Mouse (Mus musculus) small intestine, adult 2 months (tissue): ENCODE measurements around the gene Tmem234. TPM values are rescaled to one million over a fixed set of nuclear protein-coding genes. Genes with fewer than 3 reads are reported as not detected.
A peak's percentile ranks its signal among the peaks of the same experiment; 100 is the strongest.

Experiments used
- H3K27ac ChIP-seq: fragments of 200-500 bp; 2 replicates; pipeline ENCODE4 v1.5.1; 2012; ENCODE audit warnings: low read depth, low read length, control low read depth, inconsistent platforms; ENCODE audit not compliant: insufficient read depth
- H3K27me3 ChIP-seq: fragments of 200-500 bp; 2 replicates; pipeline ENCODE4 v1.6.1; 2012; ENCODE audit warnings: mild to moderate bottlenecking, moderate library complexity, low read length, inconsistent platforms; ENCODE audit not compliant: control insufficient read depth, insufficient read depth
- H3K36me3 ChIP-seq: fragments of 200-500 bp; 2 replicates; pipeline ENCODE4 v1.6.1; 2012; ENCODE audit warnings: mild to moderate bottlenecking, low read length, control low read depth, inconsistent platforms; ENCODE audit not compliant: control insufficient read depth, insufficient read depth
- H3K4me1 ChIP-seq: fragments of 200-500 bp; 2 replicates; pipeline ENCODE4 v1.6.1; 2012; ENCODE audit warnings: low read length, inconsistent platforms, mixed read lengths; ENCODE audit not compliant: control insufficient read depth, insufficient read depth, insufficient read length
- H3K4me3 ChIP-seq: fragments of 200-500 bp; 2 replicates; pipeline ENCODE4 v1.5.1; 2012; ENCODE audit warnings: low read depth, mild to moderate bottlenecking, control low read depth, inconsistent platforms, low read length, moderate library complexity
- CTCF ChIP-seq: fragments of 200-500 bp; IDR thresholded peaks from 2 replicates; pipeline ENCODE4 v1.5.1; 2012; ENCODE audit warnings: low read depth, mild to moderate bottlenecking, control low read depth, inconsistent platforms, low read length, moderate library complexity, mixed read lengths; ENCODE audit not compliant: insufficient replicate concordance, insufficient read length; ENCODE audit errors: extremely low read depth
- POLR2A ChIP-seq: fragments of 200-500 bp; IDR thresholded peaks from 2 replicates; pipeline ENCODE4 v1.6.1; 2012; ENCODE audit warnings: low read depth, mild to moderate bottlenecking, control low read depth, inconsistent platforms, low read length, moderate library complexity
- WGBS: fragments of 180-500 bp; shearing (Covaris S2); methylation state at CpG from one replicate; pipeline ENCODE4 v1.1.7; 2018; 5-methylcytosine and 5-hydroxymethylcytosine counted together
- polyA plus RNA-seq: library from polyadenylated mRNA; depleted of rRNA; stranded (reverse); fragments of >200 nt; gene quantifications from 2 replicates; pipeline ENCODE4 v1.2.3, GENCODE M21; 2012

Tmem234 gene
- polyA plus RNA-seq, 1 experiment = 132 TPM

DNA sequence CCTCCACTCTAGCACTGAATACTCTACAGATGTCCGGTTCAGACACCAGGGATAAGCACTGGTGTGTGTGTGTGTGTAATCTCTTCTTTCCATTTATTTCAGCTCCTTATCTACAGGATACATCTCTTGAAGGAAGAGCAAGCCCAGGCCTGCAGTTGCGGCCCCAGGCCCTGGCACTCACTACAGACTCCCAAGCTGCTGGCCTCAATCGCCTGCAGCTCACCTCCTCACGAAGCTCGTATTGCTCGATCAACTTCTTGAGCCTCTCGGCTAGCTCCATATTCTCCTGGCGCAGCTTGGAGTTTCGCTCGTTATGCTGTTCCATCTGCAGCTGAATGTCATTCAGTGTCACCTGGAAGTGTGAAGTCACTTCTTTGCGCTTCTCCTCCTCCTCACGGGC, 31.4 kb downstream of the Tmem234 start:
- WGBS = 91% methylated on average over 12 of the region's 12 CpGs
- peaks cover 74% of the 10 kb centered on the region for H3K36me3 ChIP-seq
- no peak overlapping the region for H3K4me3 ChIP-seq
- no peaks in the 10 kb centered on the region for H3K27me3 ChIP-seq
- H3K4me1 ChIP-seq = no peaks in the 10 kb centered on the region
- TF ChIP-seq POLR2A = no peak
- TF ChIP-seq CTCF = no peak
- no peak overlapping the region for H3K27ac ChIP-seq

DNA sequence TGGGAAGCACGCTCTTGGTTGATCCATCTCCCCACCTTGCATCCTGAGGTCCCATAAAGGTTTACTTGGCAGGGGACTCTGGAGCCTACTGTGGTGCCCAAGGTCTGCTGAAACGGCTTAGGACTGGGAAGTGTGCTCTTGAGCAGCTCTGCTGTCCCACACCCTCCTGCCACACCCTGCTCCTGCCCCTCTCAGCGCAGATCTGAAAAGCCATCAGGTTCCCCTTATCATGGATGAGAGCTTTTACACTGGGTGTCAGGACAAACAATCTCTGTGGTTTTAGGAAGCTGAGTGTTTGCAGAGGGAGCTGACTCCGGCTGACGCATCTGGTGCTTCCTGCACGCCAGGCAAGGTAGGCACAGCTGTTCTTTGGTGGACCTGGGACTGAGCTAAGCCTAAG, 33.4 kb downstream of the Tmem234 start:
- Histone ChIP-seq H3K36me3 (peaks cover 70% of the 10 kb centered on the region), H3K4me3 (no peak overlapping the region), H3K27me3 (no peaks in the 10 kb centered on the region), H3K27ac (no peak overlapping the region), H3K4me1 (no peaks in the 10 kb centered on the region)
- no peak for TF ChIP-seq POLR2A
- TF ChIP-seq CTCF = no peak
- WGBS = 81% methylated on average over 6 of the region's 6 CpGs

DNA sequence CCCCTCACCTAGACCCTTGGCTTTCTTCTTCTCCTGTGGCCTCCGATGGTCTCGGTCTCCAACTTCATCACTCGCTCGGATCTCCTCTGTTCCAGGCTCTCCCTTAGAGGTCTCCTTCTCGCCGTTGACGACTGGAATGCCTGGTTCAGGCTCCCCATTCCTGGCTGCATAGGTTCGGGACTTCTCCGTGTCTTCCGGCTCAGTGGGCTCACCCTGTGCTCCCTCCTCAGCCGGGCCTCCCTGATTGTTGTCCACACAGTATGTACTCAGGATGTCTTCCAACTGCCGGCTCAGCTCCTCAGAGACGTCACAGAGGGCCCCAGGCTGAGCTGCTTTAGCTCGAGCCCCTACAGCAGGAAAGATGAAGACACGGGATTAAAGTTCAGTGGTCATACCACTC, 38.8 kb downstream of the Tmem234 start:
- H3K36me3 ChIP-seq = peaks cover 27% of the 10 kb centered on the region
- H3K4me3 ChIP-seq = no peak overlapping the region

GRCm38 (mm10) chr4:129640101-129640637, 39.7 kb downstream of the Tmem234 start:
- no peak for TF ChIP-seq CTCF
- no peak; the same call in 1 of the 2 replicates for TF ChIP-seq POLR2A
- H3K36me3 ChIP-seq = peaks cover 20% of the 10 kb centered on the region
- H3K4me3 ChIP-seq = peak overlapping the region; percentile 78
- under 1% methylated on average over 17 of the region's 17 CpGs for WGBS
- peaks cover 9% of the 10 kb centered on the region for H3K4me1 ChIP-seq
- peak overlapping the region; percentile 72 for H3K27ac ChIP-seq
- H3K27me3 ChIP-seq = no peaks in the 10 kb centered on the region

More for the DNA sequence above, 38.8 kb downstream of the Tmem234 start:
- Histone ChIP-seq H3K27me3 (no peaks in the 10 kb centered on the region), H3K4me1 (peaks cover 9% of the 10 kb centered on the region), H3K27ac (no peak overlapping the region)
- TF ChIP-seq POLR2A (no peak), CTCF (no peak)
- WGBS = 82% methylated on average over 15 of the region's 15 CpGs

GRCm38 (mm10) chr4:129640638-129641467, 40.4 kb downstream of the Tmem234 start, which contains the start of gene Txlna:
Gene Txlna (minus strand): TSS chr4:129641065.
- Histone ChIP-seq H3K27me3 (no peaks in the 10 kb centered on the region), H3K4me1 (peaks cover 9% of the 10 kb centered on the region), H3K27ac (peak within 1 kb of the TSS; percentile 72), H3K36me3 (peaks cover 24% of the 10 kb centered on the region), H3K4me3 (peak within 1 kb of the TSS; percentile 78)
- TF ChIP-seq CTCF = no peak
- TF ChIP-seq POLR2A = peak; percentile 53
- under 1% methylated on average over 60 of the region's 60 CpGs for WGBS

- H3K36me3 ChIP-seq = peaks cover 24% of the 10 kb centered on the region
- no peak for TF ChIP-seq POLR2A
- no peak for TF ChIP-seq CTCF
- WGBS = 27% methylated on average over 5 of the region's 5 CpGs
Observed at GRCm38 (mm10) chr4:129641756-129642155, 41.3 kb downstream of the Tmem234 start.

GRCm38 (mm10) chr4:129645204-129645603, 44.7 kb downstream of the Tmem234 start:
- TF ChIP-seq POLR2A (no peak), CTCF (no peak)
- Histone ChIP-seq H3K4me1 (no peaks in the 10 kb centered on the region), H3K27me3 (no peaks in the 10 kb centered on the region), H3K4me3 (no peak overlapping the region), H3K36me3 (peaks cover 40% of the 10 kb centered on the region), H3K27ac (no peak overlapping the region)
- 87% methylated on average over 6 of the region's 6 CpGs for WGBS

More at GRCm38 (mm10) chr4:129641756-129642155, 41.3 kb downstream of the Tmem234 start:
- Histone ChIP-seq H3K4me3 (no peak overlapping the region), H3K27ac (no peak overlapping the region), H3K4me1 (peaks cover 9% of the 10 kb centered on the region), H3K27me3 (no peaks in the 10 kb centered on the region)
